Comparison of ENCODE assay signal across 25 mouse cellular contexts in genomic region chr2:48513848-48514247, GRCm38 (mm10).
DNase-seq lines count a peak whose midpoint lies in the region; ATAC-seq and TF ChIP-seq lines count a peak whose summit lies in the region.
"Had no signal": no experiment of that assay in that cellular context is flagged by ENCODE, and none has a peak within 500 bp of the region (broad histone marks: within the 10 kb centered on the region; RNA-seq: fewer than 3 reads in every experiment).

No protein-coding gene starts in this region.

- no peak for TF ChIP-seq POLR2A in thymus, adult 2 months (IDR thresholded peaks at IDR 0.05; ENCODE audit: control insufficient read depth, extremely low read depth, insufficient read depth, low read length, poor library complexity)

- H3K9ac ChIP-seq in kidney, embryonic 16.5 days (replicated peaks; ENCODE audit: low read length): no peak overlapping the region
- H3K9ac ChIP-seq: forebrain, embryonic 13.5 days; heart, embryonic 13.5 days; hindbrain, embryonic 14.5 days had no signal

- no peak for DNase-seq in kidney, postnatal 25 days
- peak; percentile 13 for DNase-seq in embryonic facial prominence, embryonic 10.5 days (ENCODE audit: low spot score)
- no peak for DNase-seq in thymus, adult 2 months
- DNase-seq in retina, embryonic 14.5 days (ENCODE audit: low spot score): no peak
- DNase-seq in midbrain, embryonic 10.5 days (ENCODE audit: low spot score): no peak
- DNase-seq: adrenal gland, adult 2 months; adrenal gland, postnatal 14 days; cerebellum, adult 11 months; cerebellum, adult 2 months; cerebellum, adult 9-11 months; cerebellum, postnatal 25 days; gastrocnemius, adult 2 months; gastrocnemius, postnatal 14 days; heart, adult 2 months; heart, postnatal 14 days; heart, postnatal 4 days had no signal

- no peaks in the 10 kb centered on the region for H3K36me3 ChIP-seq in kidney, embryonic 16.5 days (ENCODE audit: insufficient read depth, low read length)
- H3K36me3 ChIP-seq in embryonic facial prominence, embryonic 10.5 days (replicated peaks): no peaks in the 10 kb centered on the region
- H3K36me3 ChIP-seq in thymus, adult 2 months (ENCODE audit: control insufficient read depth, insufficient read depth, low read length): no peaks in the 10 kb centered on the region
- H3K36me3 ChIP-seq in midbrain, embryonic 10.5 days: no peaks in the 10 kb centered on the region
- H3K36me3 ChIP-seq: forebrain, embryonic 10.5 days; heart, embryonic 10.5 days; heart, embryonic 13.5 days had no signal

- H3K27ac ChIP-seq in kidney, embryonic 16.5 days (ENCODE audit: low read length): no peak overlapping the region
- H3K27ac ChIP-seq in embryonic facial prominence, embryonic 10.5 days (replicated peaks): no peak overlapping the region
- H3K27ac ChIP-seq in thymus, adult 2 months (ENCODE audit: control insufficient read depth, insufficient read depth, low read length): no peak overlapping the region
- no peak overlapping the region for H3K27ac ChIP-seq in midbrain, embryonic 10.5 days (replicated peaks)
- H3K27ac ChIP-seq: forebrain, embryonic 10.5 days; forebrain, embryonic 13.5 days; gastrocnemius, adult 2 months; heart, adult 2 months; heart, embryonic 10.5 days; heart, embryonic 13.5 days; hindbrain, embryonic 14.5 days; hindbrain, postnatal 0 days had no signal

- peak; percentile 23; the same call in 1 of the 2 replicates for ATAC-seq in kidney, embryonic 16.5 days (ENCODE audit: low FRiP score, low TSS enrichment)
- ATAC-seq in granulocyte monocyte progenitor cell, adult 5-6 weeks (replicated peaks; ENCODE audit: poor library complexity, severe bottlenecking): peak; percentile 63
- ATAC-seq: forebrain, embryonic 13.5 days; forebrain, embryonic 16.5 days; hindbrain, postnatal 0 days had no signal

- H3K4me1 ChIP-seq in kidney, embryonic 16.5 days (ENCODE audit: insufficient read depth, low read length): no peaks in the 10 kb centered on the region
- no peaks in the 10 kb centered on the region for H3K4me1 ChIP-seq in embryonic facial prominence, embryonic 10.5 days
- no peaks in the 10 kb centered on the region for H3K4me1 ChIP-seq in thymus, adult 2 months (replicated peaks; ENCODE audit: control insufficient read depth, insufficient read depth, low read length)
- no peaks in the 10 kb centered on the region for H3K4me1 ChIP-seq in midbrain, embryonic 10.5 days
- H3K4me1 ChIP-seq: forebrain, embryonic 13.5 days; heart, embryonic 13.5 days had no signal

- H3K4me2 ChIP-seq in kidney, embryonic 16.5 days (replicated peaks; ENCODE audit: low read depth, low read length): no peak overlapping the region
- H3K4me2 ChIP-seq: forebrain, embryonic 13.5 days; heart, embryonic 13.5 days; hindbrain, embryonic 14.5 days had no signal

- TF ChIP-seq CTCF in thymus, adult 2 months (IDR thresholded peaks at IDR 0.05; ENCODE audit: borderline replicate concordance, control insufficient read depth, extremely low read depth, insufficient read depth, low read length, poor library complexity): no peak

- no peaks in the 10 kb centered on the region for H3K9me3 ChIP-seq in kidney, embryonic 16.5 days (ENCODE audit: low read length)
- H3K9me3 ChIP-seq in embryonic facial prominence, embryonic 10.5 days: no peaks in the 10 kb centered on the region
- H3K9me3 ChIP-seq in midbrain, embryonic 10.5 days (replicated peaks): no peaks in the 10 kb centered on the region
- H3K9me3 ChIP-seq: forebrain, embryonic 10.5 days; forebrain, embryonic 13.5 days; heart, embryonic 10.5 days; heart, embryonic 13.5 days had no signal

- no peak overlapping the region for H3K4me3 ChIP-seq in kidney, embryonic 16.5 days (ENCODE audit: low read length)
- H3K4me3 ChIP-seq in embryonic facial prominence, embryonic 10.5 days: no peak overlapping the region
- H3K4me3 ChIP-seq in thymus, adult 2 months (ENCODE audit: control insufficient read depth, insufficient read depth, low read length): no peak overlapping the region
- no peak overlapping the region for H3K4me3 ChIP-seq in midbrain, embryonic 10.5 days
- H3K4me3 ChIP-seq: forebrain, embryonic 10.5 days; forebrain, embryonic 13.5 days; gastrocnemius, adult 2 months; heart, adult 2 months; heart, embryonic 10.5 days; heart, embryonic 13.5 days had no signal

- no peaks in the 10 kb centered on the region for H3K27me3 ChIP-seq in kidney, embryonic 16.5 days (ENCODE audit: insufficient read depth, low read length)
- no peaks in the 10 kb centered on the region for H3K27me3 ChIP-seq in embryonic facial prominence, embryonic 10.5 days (replicated peaks; ENCODE audit: low read depth, poor library complexity, severe bottlenecking)
- no peaks in the 10 kb centered on the region for H3K27me3 ChIP-seq in thymus, adult 2 months (ENCODE audit: control insufficient read depth, insufficient read depth, low read length)
- no peaks in the 10 kb centered on the region for H3K27me3 ChIP-seq in midbrain, embryonic 10.5 days (ENCODE audit: low read depth, poor library complexity, severe bottlenecking)
- H3K27me3 ChIP-seq: forebrain, embryonic 13.5 days; heart, embryonic 13.5 days had no signal
